Mouse (Mus musculus) bone marrow macrophage, adult 2 months (primary cell): ENCODE results near the gene Metap1d.

Experiments used
- CTCF ChIP-seq: IDR thresholded peaks from 2 replicates; pipeline ENCODE4 v1.5.1; 2012; ENCODE audit warnings: low read depth, mild to moderate bottlenecking, low read length, moderate library complexity
- POLR2A ChIP-seq: IDR thresholded peaks from 2 replicates; pipeline ENCODE4 v1.6.1; 2012; ENCODE audit warnings: mild to moderate bottlenecking, low read depth, low read length, borderline replicate concordance

DNA sequence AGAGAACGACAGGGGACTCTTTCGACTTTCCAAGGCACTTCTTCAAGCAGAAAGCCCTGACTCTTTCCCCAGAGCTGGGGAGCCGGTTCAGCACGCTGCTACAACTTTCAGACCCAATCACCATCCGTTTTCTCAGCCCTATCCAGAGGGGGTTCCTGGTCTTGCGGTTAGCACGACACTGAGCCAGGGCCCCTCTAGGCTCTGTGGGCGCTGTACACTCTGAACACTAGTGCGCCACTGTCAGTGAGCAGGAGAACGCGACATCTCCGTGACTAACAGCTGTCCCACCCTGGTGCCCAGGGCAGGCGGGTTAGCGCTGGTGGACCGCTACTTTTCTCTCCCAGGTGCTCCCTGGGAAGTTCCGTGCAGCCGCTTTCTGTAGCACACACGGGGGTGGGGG, 98.6 kb downstream of the Metap1d start:
- TF ChIP-seq POLR2A (no peak), CTCF (no peak)
